Mouse (Mus musculus) bone marrow macrophage, adult 2 months (primary cell): ENCODE measurements around the gene Itgb1bp2.

Experiments used
- CTCF ChIP-seq: IDR thresholded peaks from 2 replicates; pipeline ENCODE4 v1.5.1; 2012; ENCODE audit warnings: low read depth, mild to moderate bottlenecking, low read length, moderate library complexity
- POLR2A ChIP-seq: IDR thresholded peaks from 2 replicates; pipeline ENCODE4 v1.6.1; 2012; ENCODE audit warnings: mild to moderate bottlenecking, low read depth, low read length, borderline replicate concordance

- TF ChIP-seq CTCF (no peak), POLR2A (no peak)
Measured at GRCm38 (mm10) chrX:101448886-101449475, at the start of gene Itgb1bp2.
